Mouse (Mus musculus) thymus, postnatal 4 days (tissue): ENCODE data around the gene Clock.

ENCODE experiments used
- DNase-seq: peaks from one replicate; pipeline ENCODE4 v3.0.0; 2021

Clock gene

DNA sequence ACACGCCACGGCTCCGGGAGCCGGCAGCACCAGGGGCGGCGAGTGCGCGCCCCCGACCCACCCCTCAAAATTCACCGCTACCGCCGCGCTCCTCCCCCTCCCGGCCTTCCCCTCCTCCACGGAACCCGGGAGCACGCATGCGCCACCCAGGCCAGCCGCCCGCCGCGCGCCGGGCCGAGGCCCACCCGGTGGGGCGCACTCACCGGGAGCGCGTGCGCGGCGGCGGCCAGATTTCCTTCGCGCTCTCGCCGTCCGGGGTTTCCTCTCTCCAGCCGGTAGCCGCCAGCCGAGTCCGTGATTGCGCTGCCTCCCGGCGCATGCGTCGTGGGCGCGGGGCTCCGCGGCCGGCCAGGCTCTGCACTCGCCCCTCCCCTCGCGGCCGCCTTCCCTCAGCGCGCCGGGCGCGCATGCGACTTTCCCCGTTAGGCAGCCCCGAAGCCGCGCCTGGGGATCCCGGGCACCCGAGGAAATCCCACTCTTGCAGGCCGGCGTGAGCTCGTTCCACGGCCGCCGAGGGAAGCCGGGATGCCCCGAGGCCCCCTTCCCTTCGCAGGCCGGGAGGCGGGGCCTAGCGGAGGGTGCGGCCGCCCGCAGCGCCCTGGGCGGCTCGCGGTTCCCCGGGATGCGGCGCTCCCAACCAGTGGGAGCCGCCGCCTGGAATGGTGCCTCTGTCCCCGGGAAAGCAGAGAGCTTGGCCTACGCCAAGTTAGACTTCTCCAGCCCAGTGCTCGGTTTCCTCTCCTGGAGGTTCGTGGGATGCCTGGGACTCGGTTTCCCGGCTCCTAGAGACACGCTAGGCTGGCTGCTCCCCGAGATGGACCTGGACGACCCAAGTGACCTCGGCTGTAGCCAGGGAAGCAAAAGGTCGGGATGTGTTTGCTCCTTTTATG lies at the start of gene Clock:
Gene Clock (minus strand): TSS at position 341 of the 890 bp plus-strand sequence.
- peak; percentile 87 for DNase-seq

- no peak for DNase-seq
Measured at GRCm38 (mm10) chr5:76351953-76352611, 47.5 kb upstream of the Clock start.

DNA sequence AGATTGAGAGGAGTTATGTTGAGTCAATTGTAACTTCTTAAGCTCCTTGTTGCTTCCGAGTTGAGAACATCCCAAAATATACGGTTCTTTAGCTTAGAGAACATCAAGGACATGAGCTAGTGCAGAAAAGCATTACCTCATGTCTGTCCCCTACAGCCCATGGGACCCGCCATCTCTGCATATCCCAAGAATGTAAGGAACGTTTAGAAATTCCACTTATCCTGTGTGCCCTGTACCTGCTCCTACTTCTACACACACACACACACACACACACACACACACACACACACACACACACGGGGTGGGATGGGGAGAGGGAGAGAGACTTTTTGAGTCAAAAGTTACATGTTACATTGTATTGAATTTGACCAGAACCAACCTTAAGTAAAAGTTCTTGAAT lies 46.9 kb upstream of the Clock start:
- no peak for DNase-seq

- DNase-seq = no peak
Measured at GRCm38 (mm10) chr5:76346137-76346536, 41.5 kb upstream of the Clock start.

GRCm38 (mm10) chr5:76340931-76341330 lies 36.3 kb upstream of the Clock start:
- DNase-seq = no peak

GRCm38 (mm10) chr5:76337100-76337499 lies 32.5 kb upstream of the Clock start:
- no peak for DNase-seq

- no peak for DNase-seq
Measured at GRCm38 (mm10) chr5:76333833-76334232, 29.2 kb upstream of the Clock start.

DNA sequence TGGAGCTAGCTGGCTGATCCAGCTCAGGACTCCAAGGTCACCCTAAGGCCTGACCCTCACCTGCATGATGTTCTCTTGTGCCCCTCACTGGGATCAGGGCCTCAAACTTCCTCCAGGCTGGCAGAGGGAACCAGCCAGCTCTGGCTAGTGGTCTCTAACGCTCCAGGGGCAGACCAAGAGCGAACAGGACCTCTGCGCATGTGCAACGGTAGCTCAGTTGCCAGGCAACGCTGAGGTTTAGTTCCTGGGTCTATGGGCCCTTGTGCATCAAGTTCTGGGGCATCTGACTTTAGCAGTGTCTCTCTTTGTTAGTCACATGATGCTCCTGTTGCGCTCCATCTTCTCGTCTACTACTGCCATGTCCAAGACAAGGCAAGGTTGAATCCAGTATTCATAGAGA lies 26.4 kb upstream of the Clock start, which contains the start of gene Pdcl2:
Gene Pdcl2 (minus strand): TSS at position 204 of the 400 bp plus-strand sequence.
- no peak for DNase-seq

DNA sequence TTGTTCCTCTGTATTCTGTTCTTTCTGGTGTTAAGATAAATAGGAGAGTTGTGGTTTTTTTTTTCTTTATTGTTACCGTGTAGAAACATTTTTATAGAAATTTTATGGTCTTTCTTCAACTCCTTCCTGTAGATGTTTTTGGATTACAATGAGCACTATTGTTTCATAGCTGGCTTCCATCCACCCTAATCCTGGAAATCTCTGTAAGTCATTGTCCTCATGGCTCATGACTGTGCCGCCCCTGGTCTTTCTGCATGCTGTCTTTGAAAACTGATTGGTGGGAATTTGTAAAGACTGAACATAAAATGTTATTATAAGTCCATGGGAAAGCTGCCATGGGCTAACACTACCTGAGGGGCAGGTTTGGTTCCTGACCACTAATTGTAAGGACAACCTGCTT lies 22.7 kb upstream of the Clock start:
- no peak for DNase-seq

DNA sequence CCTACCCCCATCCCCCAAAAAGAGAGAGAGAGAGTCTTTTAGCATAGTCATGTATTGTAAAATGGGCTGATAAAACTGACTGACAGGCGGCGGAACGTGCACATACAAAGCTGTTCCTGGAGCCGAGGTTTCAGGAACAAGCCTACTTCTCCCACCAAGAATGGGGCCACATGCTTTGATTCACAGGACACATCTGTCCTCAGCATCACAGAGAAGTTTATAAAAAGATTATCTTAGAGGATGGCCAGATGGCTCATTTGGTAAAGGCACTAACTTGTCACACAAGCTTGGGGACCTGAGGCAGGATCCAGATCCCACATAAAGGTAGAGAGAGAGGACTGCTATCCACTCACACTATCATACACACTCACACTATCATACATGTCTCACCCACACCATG lies 20.5 kb upstream of the Clock start:
- no peak for DNase-seq

DNA sequence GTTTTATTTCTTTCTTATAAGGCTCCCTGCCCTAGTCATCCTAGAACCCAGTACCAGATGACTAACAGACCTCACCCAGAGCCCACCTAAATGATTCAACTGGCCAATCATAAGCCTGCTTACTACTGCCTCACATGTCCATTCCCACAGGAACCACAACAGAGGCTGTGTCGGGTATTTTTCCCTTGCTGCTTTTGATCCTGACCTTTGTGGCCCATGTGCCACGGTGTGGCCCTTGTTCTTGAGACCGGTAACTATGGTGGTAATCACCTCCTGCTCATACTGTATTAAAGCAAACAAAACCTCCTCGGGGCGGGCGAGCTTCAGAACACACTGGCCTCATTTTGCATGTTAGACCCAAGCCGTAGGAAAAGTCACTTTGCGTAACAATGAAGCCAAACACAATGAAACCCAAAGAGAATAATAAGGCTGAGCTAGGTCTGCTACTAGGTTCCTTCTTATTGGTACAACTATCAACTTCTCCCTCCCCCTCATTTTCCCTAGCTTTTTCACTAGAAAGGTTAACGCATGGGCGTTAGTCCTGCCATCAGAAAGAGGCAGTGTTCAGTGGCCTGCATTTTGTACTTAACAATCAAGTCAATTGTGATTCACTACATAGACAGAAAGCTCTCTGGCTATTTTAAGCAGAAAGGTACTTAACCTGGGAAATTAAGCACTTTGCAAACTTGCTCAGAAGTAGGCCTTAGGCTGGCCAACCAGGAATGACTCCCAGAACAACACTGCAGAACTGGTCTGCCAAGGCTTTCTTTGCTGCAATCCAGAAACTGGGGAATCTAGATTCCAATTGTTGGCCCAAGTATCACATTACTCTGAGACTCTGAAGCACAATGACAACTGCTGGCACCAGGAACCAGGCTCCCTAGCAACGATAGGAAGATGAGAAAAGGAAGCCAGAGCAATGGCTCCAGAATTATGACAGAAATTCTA lies 16.9 kb upstream of the Clock start:
- no peak for DNase-seq

GRCm38 (mm10) chr5:76308206-76308605 lies 3.6 kb upstream of the Clock start:
- no peak for DNase-seq

GRCm38 (mm10) chr5:76306261-76306660 lies 1.7 kb upstream of the Clock start:
- DNase-seq = no peak

- no peak for DNase-seq
Measured at GRCm38 (mm10) chr5:76305616-76306015, 1.0 kb upstream of the Clock start.

GRCm38 (mm10) chr5:76303745-76304451 lies 694 bp downstream of the Clock start:
- peak; percentile 69 for DNase-seq

DNA sequence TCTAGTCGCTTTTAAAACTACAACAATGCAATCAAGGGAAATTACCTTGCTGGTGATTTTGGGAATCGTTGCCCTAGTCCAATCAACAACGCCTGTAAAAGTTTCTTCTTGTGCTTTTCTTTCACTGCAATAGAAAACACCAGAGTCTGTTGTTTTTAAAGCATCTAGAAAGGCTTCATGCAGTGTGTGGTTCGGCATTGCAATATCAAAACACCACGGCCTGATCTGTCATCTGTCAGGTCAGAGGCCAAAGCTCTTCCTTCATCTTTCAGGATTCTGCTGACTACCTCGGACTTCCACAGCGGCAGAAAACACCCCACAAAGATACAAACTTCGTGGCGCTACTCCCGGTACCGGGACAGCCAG lies 1.2 kb downstream of the Clock start:
- DNase-seq = no peak

- DNase-seq = no peak
Measured at GRCm38 (mm10) chr5:76302009-76302408, 2.6 kb downstream of the Clock start.

GRCm38 (mm10) chr5:76289234-76289691 lies 15.3 kb downstream of the Clock start:
- no peak for DNase-seq

DNA sequence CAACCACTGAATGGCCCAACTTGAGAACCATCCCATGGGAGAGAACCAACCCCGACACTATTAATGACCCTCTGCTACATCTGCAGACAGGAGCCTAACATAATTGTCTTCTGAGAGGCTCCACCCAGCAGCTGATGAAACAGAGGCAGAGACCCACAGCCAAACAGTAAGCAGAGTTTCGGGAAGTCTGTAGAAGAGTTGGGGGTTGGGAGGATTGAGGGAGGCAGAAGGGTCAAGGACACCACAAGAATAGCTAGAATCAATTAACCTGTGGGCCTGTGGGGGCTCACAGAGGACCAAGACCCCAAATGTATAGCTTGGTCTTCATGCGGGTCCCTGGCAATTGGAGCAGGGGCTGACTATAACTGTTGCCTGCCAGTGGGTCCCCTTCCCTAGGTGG lies 16.3 kb downstream of the Clock start:
- no peak for DNase-seq

DNA sequence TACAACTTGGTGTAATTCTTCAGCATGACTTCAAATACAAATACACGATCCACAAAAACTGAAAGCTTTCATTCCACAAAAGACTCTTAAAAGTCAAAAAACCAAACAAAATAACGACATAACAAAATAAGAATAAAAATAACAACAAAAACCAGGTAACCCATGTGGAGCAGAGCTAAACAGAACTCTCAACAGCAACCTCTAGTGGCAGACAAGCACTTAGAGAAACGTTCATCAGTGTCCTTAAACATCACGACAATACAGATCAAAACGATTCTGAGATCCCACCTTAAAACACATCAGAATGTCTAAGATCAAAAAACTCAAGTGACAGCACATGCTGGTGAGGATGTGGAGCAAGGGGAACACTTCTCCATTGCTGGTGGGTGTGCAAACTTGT lies 17.5 kb downstream of the Clock start:
- no peak for DNase-seq

GRCm38 (mm10) chr5:76285699-76286098 lies 18.9 kb downstream of the Clock start:
- no peak for DNase-seq

DNA sequence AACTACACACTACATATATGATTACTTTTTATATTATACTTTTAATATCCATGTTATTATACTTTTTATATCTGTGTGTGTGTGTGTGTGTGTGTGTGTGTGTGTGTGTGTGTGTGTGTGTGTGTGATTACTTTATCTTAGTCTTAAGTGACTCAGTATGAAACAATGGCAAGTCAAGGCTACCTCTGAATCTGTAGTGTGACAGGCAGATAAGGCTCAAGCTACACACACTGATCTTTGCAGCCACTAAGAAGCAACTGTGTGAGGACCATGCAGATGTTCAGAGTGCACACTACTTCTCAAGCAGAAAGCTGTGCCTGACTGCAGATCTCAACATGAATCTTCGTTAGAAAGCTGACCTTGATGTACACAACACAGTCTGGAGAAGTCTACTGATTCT lies 20.7 kb downstream of the Clock start:
- DNase-seq = no peak
